Mouse (Mus musculus): Measurements from ENCODE around the gene Fam149b.

Fam149b gene

DNA sequence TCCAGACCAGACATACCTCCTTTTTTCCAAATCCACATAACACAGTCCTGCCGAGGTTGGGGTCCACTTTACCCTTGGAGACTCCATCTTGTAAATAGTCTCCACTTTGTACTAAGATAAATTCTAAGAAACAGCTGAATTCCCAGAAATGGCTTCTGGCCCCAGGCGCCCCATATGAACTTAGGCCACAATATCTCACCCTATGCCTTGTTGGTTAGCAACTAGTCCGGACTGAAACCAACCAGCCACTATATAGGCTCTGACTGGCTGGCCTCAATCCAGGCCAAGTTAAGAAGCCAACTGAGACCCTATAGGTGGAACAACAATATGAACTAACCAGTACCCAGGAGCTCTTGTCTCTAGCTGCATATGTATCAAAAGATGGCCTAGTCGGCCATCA is 44.4 kb downstream of the Fam149b start:
- DNase-seq, result no peak

DNA sequence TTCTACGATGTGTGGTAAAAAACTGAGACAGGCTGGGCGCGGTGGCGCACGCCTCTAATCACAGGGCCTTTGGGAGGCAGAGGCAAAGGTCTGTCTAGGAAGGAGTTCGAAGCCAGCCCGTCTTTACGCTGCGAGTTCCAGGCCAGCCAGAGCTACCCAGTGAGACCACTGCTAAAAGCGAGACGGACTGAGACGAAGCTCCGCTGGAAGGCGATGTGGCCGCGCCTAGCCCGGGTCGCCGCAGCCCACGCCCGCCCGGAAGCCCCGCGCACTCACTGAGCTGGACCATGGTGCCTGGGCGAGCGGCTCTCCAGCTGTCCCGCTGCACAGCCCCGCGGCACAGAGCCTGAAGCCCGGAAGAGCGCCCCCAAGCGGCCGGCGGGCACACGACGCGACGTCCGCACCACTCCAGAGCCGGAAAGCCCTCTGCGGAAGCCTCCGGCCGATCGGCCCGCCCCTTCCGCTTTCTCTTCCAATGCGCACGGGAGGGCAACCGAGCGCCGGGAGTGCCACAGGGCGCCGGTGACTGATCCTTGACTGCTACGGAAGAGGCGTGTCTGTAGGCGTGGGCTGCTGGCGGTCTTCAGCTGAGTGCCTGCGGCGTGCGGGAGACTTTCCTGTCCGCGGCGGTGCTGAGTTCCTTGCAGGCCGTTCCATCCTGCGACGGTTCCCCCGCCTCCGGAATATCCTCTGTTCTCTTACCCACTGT is 45.4 kb downstream of the Fam149b start, which contains the start of gene Mrps16:
Gene Mrps16 (minus strand): TSS at position 430 of the 709 bp plus-strand sequence.
- DNase-seq, result peak; percentile 95 to 97

DNA sequence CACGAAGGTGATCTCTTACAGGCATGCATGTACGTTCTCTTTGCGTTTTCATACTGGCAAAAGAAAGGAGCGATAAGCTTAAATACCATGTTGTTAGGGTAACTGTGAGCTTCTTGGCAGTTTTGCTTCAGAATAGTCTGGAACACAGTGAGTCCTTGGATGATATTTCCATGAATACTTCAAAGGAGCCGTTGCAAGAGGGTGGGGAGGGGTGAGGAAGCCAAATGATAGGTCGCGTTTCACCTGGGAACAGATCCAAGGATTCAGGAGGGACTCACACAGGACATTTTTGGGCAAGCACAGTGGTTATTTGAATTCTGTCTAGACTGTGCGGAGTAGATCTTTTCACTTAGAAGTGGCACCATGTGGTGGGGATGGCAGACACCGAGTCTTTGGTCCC is 49.3 kb downstream of the Fam149b start:
- no peak for DNase-seq

DNA sequence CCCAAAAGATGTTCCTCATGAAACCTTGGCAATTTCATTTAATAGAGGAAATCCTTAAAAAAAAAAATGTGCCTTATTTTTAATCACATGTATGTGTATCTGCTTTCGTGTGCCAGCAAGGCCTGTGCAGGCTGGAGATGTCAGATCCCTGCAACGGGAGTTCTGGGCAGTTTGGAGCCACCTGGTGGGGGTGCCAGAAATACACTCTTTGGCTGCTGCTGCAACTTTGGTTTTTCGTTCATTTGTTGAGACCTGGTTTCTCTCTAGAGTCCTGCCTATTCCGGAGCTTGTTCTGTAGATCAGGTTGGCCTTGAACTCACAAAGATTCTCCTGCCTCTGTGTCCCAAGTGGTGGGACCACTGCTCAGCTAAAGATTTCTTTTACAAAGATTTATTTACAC is 50.9 kb downstream of the Fam149b start:
- DNase-seq, result no peak

DNA sequence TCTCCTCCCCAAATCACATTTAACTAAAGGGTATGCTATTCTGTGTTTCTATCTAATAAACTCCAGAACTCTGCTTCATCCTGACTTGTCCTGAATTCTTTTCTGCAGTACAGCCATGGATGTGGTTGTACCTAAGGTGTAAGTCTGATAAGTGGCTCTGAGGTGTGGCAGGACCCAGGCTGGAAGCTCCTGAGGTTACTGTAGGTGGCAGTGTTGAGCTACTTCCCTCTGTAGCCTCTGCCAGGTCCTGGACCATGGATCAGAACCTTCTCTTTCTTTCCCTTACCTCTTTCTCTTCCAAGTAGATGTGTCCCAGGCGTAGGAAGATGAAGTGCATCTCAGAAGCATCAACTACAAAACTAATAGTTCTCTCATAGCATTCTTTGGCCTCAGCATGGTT is 52.1 kb downstream of the Fam149b start:
- peak; percentile 28 to 54 for DNase-seq

DNA sequence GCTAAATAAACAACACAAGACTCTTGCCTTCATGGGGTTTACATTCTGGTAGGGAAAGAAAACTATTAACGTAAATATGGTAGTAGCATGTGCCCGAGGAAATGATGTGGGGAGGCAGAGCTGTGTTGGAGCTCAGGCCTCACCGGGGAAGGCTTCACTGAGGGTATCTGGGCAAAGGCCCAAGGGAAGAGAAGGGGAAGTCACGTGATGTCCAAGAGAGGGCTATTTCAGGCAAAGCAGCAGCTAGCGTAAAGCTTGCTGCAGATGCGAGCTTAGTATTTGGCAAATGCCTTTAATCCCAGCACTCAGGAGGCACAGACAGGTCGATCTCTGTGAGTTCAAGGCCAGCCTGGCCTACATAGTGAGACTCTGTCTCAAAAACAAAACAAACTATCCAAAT is 74.3 kb downstream of the Fam149b start:
- no peak for DNase-seq

DNA sequence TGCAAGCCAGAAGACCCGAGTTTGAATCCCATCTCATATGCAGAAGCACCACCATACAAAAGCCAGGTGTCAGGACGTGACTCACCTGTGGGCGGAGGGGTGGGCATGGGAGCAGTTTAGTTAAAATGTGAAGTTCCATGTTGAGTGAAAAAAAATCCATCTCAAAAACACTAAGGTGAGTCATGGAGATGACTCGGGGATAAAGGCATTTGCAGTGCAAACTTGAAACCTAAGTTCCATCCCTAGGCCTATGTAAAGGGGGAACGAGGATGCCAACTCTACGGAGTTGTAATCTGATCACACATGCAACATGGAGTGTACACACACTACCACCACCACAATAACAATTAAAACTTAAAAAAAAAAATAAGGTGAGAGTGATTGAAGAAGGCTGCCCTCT is 75.1 kb downstream of the Fam149b start:
- DNase-seq, result no peak

DNA sequence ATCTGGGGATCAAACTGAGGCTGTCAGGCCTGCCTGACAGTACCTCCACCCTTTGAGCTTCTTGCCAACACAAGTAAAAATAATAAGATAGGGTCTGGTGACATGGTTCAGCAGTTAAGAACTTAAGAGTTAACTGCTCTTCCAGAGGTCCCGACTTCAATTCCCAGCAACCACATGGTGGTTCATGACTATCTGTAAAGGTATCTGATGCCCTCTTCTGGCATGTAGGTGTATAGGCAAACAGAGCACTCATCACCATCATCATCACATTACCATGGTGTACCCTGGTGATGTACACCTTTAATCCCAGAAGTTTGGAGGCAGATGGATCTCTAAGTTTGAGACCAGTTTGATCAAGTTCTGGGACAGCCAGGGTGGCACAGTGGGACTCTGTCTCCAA is 80.6 kb downstream of the Fam149b start:
- DNase-seq, result no peak

DNA sequence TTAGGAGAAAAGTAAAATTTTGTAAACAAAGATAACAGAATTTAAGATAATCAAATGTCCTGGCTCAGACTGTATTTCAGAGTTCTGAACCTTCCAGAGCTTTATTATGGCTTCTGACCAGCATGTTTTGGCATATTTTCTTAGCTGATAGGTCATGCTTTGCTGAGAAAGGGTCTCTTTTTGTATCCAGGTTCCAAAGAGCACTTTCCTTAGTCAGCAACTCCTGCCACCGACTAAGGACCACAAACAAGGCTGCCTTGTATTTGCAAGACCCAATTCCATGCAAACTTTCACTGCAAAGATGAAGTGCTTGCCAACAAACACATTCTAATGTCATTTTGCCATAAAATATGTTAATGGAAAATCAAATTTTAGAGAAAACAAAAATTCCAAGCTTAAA is 81.9 kb downstream of the Fam149b start:
- no peak for DNase-seq

DNA sequence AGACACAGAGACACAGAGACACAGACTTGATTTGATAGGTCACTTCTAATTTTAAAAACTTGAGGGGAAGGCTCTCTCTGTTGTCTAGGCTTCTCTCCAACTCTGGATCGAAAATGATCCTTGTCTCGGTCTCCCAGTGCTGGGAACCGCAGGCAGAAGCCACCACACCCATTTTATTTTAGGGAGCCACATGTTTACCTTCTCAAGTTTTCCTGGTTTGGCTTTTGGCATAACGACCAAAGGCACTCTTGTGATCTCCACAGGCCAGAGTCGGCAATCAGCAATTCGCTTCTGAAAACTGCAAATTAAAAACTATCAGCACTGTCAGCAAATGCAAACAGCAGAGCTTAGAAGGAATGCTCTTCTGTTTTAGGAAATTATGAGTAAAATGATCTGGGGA is 83.8 kb downstream of the Fam149b start:
- no peak for DNase-seq

DNA sequence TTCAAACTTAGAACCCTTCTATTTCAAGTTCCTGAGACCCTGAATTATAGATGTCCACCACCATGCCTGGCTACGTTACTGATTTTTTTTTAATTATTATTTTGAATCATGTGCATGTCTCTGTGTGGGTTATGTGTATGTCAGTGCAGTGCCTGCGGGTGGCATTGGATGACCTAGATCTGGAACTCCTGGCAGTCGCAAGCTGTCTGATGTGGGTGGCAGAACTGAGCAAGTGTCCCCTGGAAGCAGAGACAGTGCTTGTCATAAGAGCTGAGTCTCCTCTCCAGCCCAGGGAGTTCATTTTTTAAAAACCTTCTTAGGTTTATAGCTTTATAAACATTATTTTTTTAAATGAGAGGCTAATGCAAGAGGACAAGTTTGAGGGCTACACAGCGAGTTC is 84.5 kb downstream of the Fam149b start:
- peak in 1 of 2 experiments; percentile 26 for DNase-seq

Measured in cerebellum, postnatal 25 days (tissue).